10 mouse cellular contexts compared by ENCODE assay signal in the genomic region with DNA sequence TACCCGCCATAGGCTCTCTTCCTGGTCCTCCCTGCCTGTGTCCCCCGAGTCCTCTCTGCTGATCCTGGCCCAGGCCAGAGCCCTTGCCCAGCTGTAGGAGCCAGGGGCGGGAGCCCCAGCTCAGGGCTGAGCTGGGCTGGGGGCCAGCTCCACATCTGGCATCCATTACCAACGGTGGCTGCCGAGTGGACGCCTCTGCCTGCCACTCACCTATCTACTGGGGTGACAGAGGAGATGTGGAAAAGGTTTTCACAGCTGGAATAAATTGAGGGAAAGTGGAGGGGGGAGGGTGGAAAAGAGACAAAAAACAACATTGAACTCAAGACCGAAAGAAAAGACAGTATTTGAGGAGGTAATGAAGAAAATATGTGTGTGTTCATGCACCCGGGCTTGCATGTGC. TPM values are rescaled to one million over a fixed set of nuclear protein-coding genes. Genes with fewer than 3 reads are reported as not detected.
DNase-seq lines count a peak whose midpoint lies in the region; ATAC-seq lines count a peak whose summit lies in the region.
"Had no signal": no experiment of that assay in that cellular context is flagged by ENCODE, and none has a peak within 500 bp of the region (broad histone marks: within the 10 kb centered on the region; RNA-seq: fewer than 3 reads in every experiment).

No protein-coding gene starts in this region.

- H3K9ac ChIP-seq in liver, embryonic 11.5 days (ENCODE audit: low read depth, low read length) = no peak overlapping the region
- no peak overlapping the region for H3K9ac ChIP-seq in liver, embryonic 12.5 days
- H3K9ac ChIP-seq in limb, embryonic 15.5 days = no peak overlapping the region
- H3K9ac ChIP-seq: liver, embryonic 14.5 days had no signal

- WGBS in liver, embryonic 11.5 days = 60% methylated on average over 8 of the region's 8 CpGs
- WGBS in liver, embryonic 12.5 days (ENCODE audit: insufficient replicate concordance) = 71% methylated on average over 8 of the region's 8 CpGs
- WGBS in limb, embryonic 15.5 days = 16% methylated on average over 8 of the region's 8 CpGs

- ATAC-seq in liver, embryonic 11.5 days (replicated peaks; ENCODE audit: low FRiP score) = no peak
- no peak for ATAC-seq in liver, embryonic 12.5 days
- ATAC-seq in limb, embryonic 15.5 days (ENCODE audit: insufficient number of reproducible peaks, low FRiP score, low TSS enrichment, low read depth) = peak; percentile 80

- peaks cover 30% of the 10 kb centered on the region for H3K4me1 ChIP-seq in liver, embryonic 11.5 days (replicated peaks; ENCODE audit: control insufficient read depth, insufficient read depth, low read length)
- peaks cover 40% of the 10 kb centered on the region for H3K4me1 ChIP-seq in liver, embryonic 12.5 days
- H3K4me1 ChIP-seq in limb, embryonic 15.5 days = peaks cover 25% of the 10 kb centered on the region

- DNase-seq in liver, embryonic 11.5 days (ENCODE audit: low spot score) = no peak
- DNase-seq in embryo, embryonic 10.5 days (ENCODE audit: low spot score) = peak; percentile 86
- peak; percentile 81 for DNase-seq in fibroblast of lung, adult 2 months (ENCODE audit: low read depth)
- DNase-seq in Muller cell, postnatal 12 days (ENCODE audit: inconsistent ontology term) = no peak
- DNase-seq in spleen, postnatal 36 days (ENCODE audit: low spot score in 2 of 2) = no peak
- DNase-seq: kidney, adult 9 months had no signal

- H3K27me3 ChIP-seq in liver, embryonic 11.5 days (replicated peaks; ENCODE audit: control insufficient read depth, insufficient read depth, low read length) = no peaks in the 10 kb centered on the region
- H3K27me3 ChIP-seq in liver, embryonic 12.5 days (replicated peaks) = no peaks in the 10 kb centered on the region
- H3K27me3 ChIP-seq in limb, embryonic 15.5 days = no peaks in the 10 kb centered on the region

- H3K4me3 ChIP-seq in liver, embryonic 11.5 days (ENCODE audit: low read depth, low read length) = no peak overlapping the region
- H3K4me3 ChIP-seq in liver, embryonic 12.5 days = no peak overlapping the region
- H3K4me3 ChIP-seq in limb, embryonic 15.5 days = no peak overlapping the region

- no peak overlapping the region for H3K4me2 ChIP-seq in liver, embryonic 11.5 days
- no peak overlapping the region for H3K4me2 ChIP-seq in liver, embryonic 12.5 days
- 0 out of 2 replicates have a peak overlapping the region, but pooled peaks have one; percentile 10 for H3K4me2 ChIP-seq in limb, embryonic 15.5 days

- peak overlapping the region; percentile 38 for H3K27ac ChIP-seq in liver, embryonic 11.5 days (ENCODE audit: low read depth, low read length)
- H3K27ac ChIP-seq in liver, embryonic 12.5 days = no peak overlapping the region; the same call in 1 of the 2 replicates
- peak overlapping the region; percentile 87 for H3K27ac ChIP-seq in limb, embryonic 15.5 days
- H3K27ac ChIP-seq: liver, embryonic 14.5 days had no signal

- H3K9me3 ChIP-seq in liver, embryonic 11.5 days (ENCODE audit: control insufficient read depth, low read length) = no peaks in the 10 kb centered on the region
- H3K9me3 ChIP-seq in liver, embryonic 12.5 days (replicated peaks) = no peaks in the 10 kb centered on the region
- H3K9me3 ChIP-seq in limb, embryonic 15.5 days = no peaks in the 10 kb centered on the region

- H3K36me3 ChIP-seq in liver, embryonic 11.5 days (ENCODE audit: control insufficient read depth, insufficient read depth, low read length) = no peaks in the 10 kb centered on the region
- H3K36me3 ChIP-seq in liver, embryonic 12.5 days = no peaks in the 10 kb centered on the region
- no peaks in the 10 kb centered on the region for H3K36me3 ChIP-seq in limb, embryonic 15.5 days

RNA-seq across cellular contexts. Expression of gene 1700122O11Rik, which starts 49.3 kb away (rescaled TPM):
- polyA plus RNA-seq in liver, embryonic 11.5 days (2014; fragmentation: Nextera tagmentation; extraction: Ambion mirVana) = not detected in 2 replicates
- polyA plus RNA-seq in liver, embryonic 12.5 days (2016; fragmentation: Nextera tagmentation; extraction: Ambion mirVana) = not detected in 2 replicates
- polyA plus RNA-seq in limb, embryonic 15.5 days (2015; fragmentation: Nextera tagmentation; extraction: Ambion mirVana) = not detected in 2 replicates
- polyA plus RNA-seq: brain, embryonic 14.5 days; liver, embryonic 14.5 days had no signal

Comparison
In these comparisons a context has a peak if more than half of its experiments do, and no peak if none do; other contexts are left out.
1. DNase-seq: peak in embryo, embryonic 10.5 days (single experiment) and fibroblast of lung, adult 2 months (single experiment); none in liver, embryonic 11.5 days (single experiment), Muller cell, postnatal 12 days (single experiment) and spleen, postnatal 36 days (0 of 2).